Mouse (Mus musculus): Measurements from ENCODE around the gene Ikzf2.

DNA sequence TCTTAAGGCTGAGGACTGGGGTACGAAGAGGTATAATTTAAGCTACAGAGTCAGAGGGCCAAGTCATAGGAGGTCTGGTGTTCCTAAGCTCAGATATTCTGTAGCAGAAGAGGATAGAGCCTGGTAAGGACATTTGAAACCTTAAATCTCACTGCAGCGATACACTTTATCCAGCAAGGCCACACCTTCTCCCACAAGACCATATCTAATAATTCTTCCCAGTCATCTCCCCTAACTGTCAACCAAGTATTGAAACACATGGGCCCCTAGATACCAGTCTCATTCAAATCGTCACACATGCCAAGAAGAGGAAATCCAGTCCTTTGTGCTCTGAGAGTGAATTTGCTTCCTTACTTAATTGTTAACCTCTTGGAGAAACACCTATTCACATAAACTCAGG is 30.1 kb upstream of the Ikzf2 start:
- TF ChIP-seq ZNF384 (IDR thresholded peaks at IDR 0.05; ENCODE audit: low read depth, low read length) (no peak), CHD2 (IDR thresholded peaks at IDR 0.05; ENCODE audit: low read depth, low read length) (no peak)
